Mouse (Mus musculus) neural tube, embryonic 12.5 days (tissue): ENCODE results near the gene Rsph14. TPM values are rescaled to one million over a fixed set of nuclear protein-coding genes. Genes with fewer than 3 reads are reported as not detected.

Source experiments
- ATAC-seq: fragments of 200-750 bp; cut with Nextera tagmentation; 2 replicates; pipeline ENCODE4 v1.8.0; 2017; ENCODE audit warnings: low read depth, mild to moderate bottlenecking, moderate TSS enrichment, moderate library complexity; ENCODE audit not compliant: low FRiP score
- H3K27ac ChIP-seq: fragments of 300-500 bp; sonication (generic); 2 replicates; pipeline ENCODE4 v1.5.1; 2016
- H3K27me3 ChIP-seq: fragments of 300-500 bp; sonication (generic); replicated peaks from 2 replicates; pipeline ENCODE4 v1.6.1; 2016; ENCODE audit warnings: mild to moderate bottlenecking
- H3K36me3 ChIP-seq: fragments of 300-500 bp; sonication (generic); 2 replicates; pipeline ENCODE4 v1.6.1; 2016; ENCODE audit warnings: mild to moderate bottlenecking
- H3K4me1 ChIP-seq: fragments of 300-500 bp; sonication (generic); 2 replicates; pipeline ENCODE4 v1.6.1; 2016
- H3K4me2 ChIP-seq: fragments of 300-500 bp; sonication (generic); replicated peaks from 2 replicates; pipeline ENCODE4 v1.6.1; 2016; ENCODE audit warnings: mild to moderate bottlenecking
- H3K4me3 ChIP-seq: fragments of 300-500 bp; sonication (generic); 2 replicates; pipeline ENCODE4 v1.5.1; 2016
- H3K9ac ChIP-seq: fragments of 300-500 bp; sonication (generic); 2 replicates; pipeline ENCODE4 v1.6.1; 2016; ENCODE audit warnings: mild to moderate bottlenecking
- H3K9me3 ChIP-seq: fragments of 300-500 bp; sonication (generic); 2 replicates; pipeline ENCODE4 v1.6.1; 2016; ENCODE audit warnings: mild to moderate bottlenecking
- WGBS: fragments of 180-500 bp; shearing (Covaris S2); methylation state at CpG from one replicate; pipeline ENCODE4 v1.1.7; 2016; 5-methylcytosine and 5-hydroxymethylcytosine counted together
- polyA plus RNA-seq: library from polyadenylated mRNA; unstranded; fragments of >200 nt; fragmentation: Nextera tagmentation; extraction: Ambion mirVana; gene quantifications from 2 replicates; pipeline ENCODE4 v1.2.1, GENCODE M21; 2016

Rsph14 gene
- polyA plus RNA-seq, 1 experiment from 2014 or later = not detected

- no peak overlapping the region for H3K4me3 ChIP-seq
- ATAC-seq = no peak
- 0 out of 2 replicates have a peak overlapping the region, but pooled peaks have one; percentile 3 for H3K9ac ChIP-seq
- H3K27me3 ChIP-seq = no peaks in the 10 kb centered on the region
- H3K4me1 ChIP-seq = peaks cover 8% of the 10 kb centered on the region; the same call in 1 of the 2 replicates
- H3K9me3 ChIP-seq = no peaks in the 10 kb centered on the region
- H3K27ac ChIP-seq = no peak overlapping the region
- peak overlapping the region; percentile 51 for H3K4me2 ChIP-seq
- 20% methylated on average over 21 of the region's 21 CpGs for WGBS
- no peaks in the 10 kb centered on the region for H3K36me3 ChIP-seq
Measured at GRCm38 (mm10) chr10:74925324-74925723, 107.1 kb downstream of the Rsph14 start.

GRCm38 (mm10) chr10:74924274-74924673 lies 108.1 kb downstream of the Rsph14 start:
- Histone ChIP-seq H3K4me3 (no peak overlapping the region), H3K27ac (no peak overlapping the region), H3K9ac (no peak overlapping the region), H3K4me2 (no peak overlapping the region), H3K4me1 (peaks cover 8% of the 10 kb centered on the region; the same call in 1 of the 2 replicates), H3K27me3 (no peaks in the 10 kb centered on the region), H3K36me3 (no peaks in the 10 kb centered on the region), H3K9me3 (no peaks in the 10 kb centered on the region)
- no peak for ATAC-seq
- 93% methylated on average over 14 of the region's 14 CpGs for WGBS

- Histone ChIP-seq H3K27me3 (no peaks in the 10 kb centered on the region), H3K9me3 (no peaks in the 10 kb centered on the region), H3K4me2 (no peak overlapping the region), H3K36me3 (no peaks in the 10 kb centered on the region), H3K4me3 (no peak overlapping the region), H3K27ac (no peak overlapping the region), H3K4me1 (peaks cover 8% of the 10 kb centered on the region; the same call in 1 of the 2 replicates), H3K9ac (no peak overlapping the region)
- ATAC-seq = peak; percentile 10; the same call in 1 of the 2 replicates
- 69% methylated on average over 6 of the region's 6 CpGs for WGBS
Measured at GRCm38 (mm10) chr10:74922763-74923162, 109.6 kb downstream of the Rsph14 start.

GRCm38 (mm10) chr10:74921614-74922013 lies 110.8 kb downstream of the Rsph14 start:
- H3K4me3 ChIP-seq = no peak overlapping the region
- no peak overlapping the region for H3K9ac ChIP-seq
- no peaks in the 10 kb centered on the region for H3K36me3 ChIP-seq
- ATAC-seq = no peak
- H3K27ac ChIP-seq = no peak overlapping the region
- no peaks in the 10 kb centered on the region for H3K27me3 ChIP-seq
- WGBS = 85% methylated on average over 11 of the region's 11 CpGs
- no peaks in the 10 kb centered on the region for H3K9me3 ChIP-seq
- H3K4me2 ChIP-seq = no peak overlapping the region
- peaks cover 8% of the 10 kb centered on the region; the same call in 1 of the 2 replicates for H3K4me1 ChIP-seq

- H3K4me2 ChIP-seq = no peak overlapping the region
- no peak overlapping the region for H3K27ac ChIP-seq
- H3K9me3 ChIP-seq = no peaks in the 10 kb centered on the region
- H3K27me3 ChIP-seq = no peaks in the 10 kb centered on the region
- peaks cover 8% of the 10 kb centered on the region; the same call in 1 of the 2 replicates for H3K4me1 ChIP-seq
- H3K36me3 ChIP-seq = no peaks in the 10 kb centered on the region
- H3K4me3 ChIP-seq = no peak overlapping the region
- WGBS = 51% methylated on average over 17 of the region's 17 CpGs
- 0 out of 2 replicates have a peak, but pooled peaks have one; percentile 38 for ATAC-seq
- H3K9ac ChIP-seq = no peak overlapping the region
Measured at GRCm38 (mm10) chr10:74920853-74921567, 111.4 kb downstream of the Rsph14 start.

- H3K9me3 ChIP-seq = no peaks in the 10 kb centered on the region
- no peak overlapping the region for H3K27ac ChIP-seq
- H3K4me2 ChIP-seq = no peak overlapping the region
- H3K9ac ChIP-seq = no peak overlapping the region
- H3K4me3 ChIP-seq = no peak overlapping the region
- 51% methylated on average over 5 of the region's 5 CpGs for WGBS
- no peak for ATAC-seq
- no peaks in the 10 kb centered on the region for H3K36me3 ChIP-seq
- no peaks in the 10 kb centered on the region for H3K27me3 ChIP-seq
- H3K4me1 ChIP-seq = 0 out of 2 replicates have a peak, but pooled peaks cover 3% of the 10 kb centered on the region
Measured at GRCm38 (mm10) chr10:74919277-74919676, 113.1 kb downstream of the Rsph14 start.

GRCm38 (mm10) chr10:74908431-74908830 lies 124.0 kb downstream of the Rsph14 start:
- H3K4me2 ChIP-seq = no peak overlapping the region
- no peak overlapping the region for H3K4me3 ChIP-seq
- ATAC-seq = no peak
- no peaks in the 10 kb centered on the region for H3K27me3 ChIP-seq
- no peak overlapping the region for H3K9ac ChIP-seq
- no peaks in the 10 kb centered on the region for H3K36me3 ChIP-seq
- no peaks in the 10 kb centered on the region for H3K4me1 ChIP-seq
- H3K27ac ChIP-seq = no peak overlapping the region
- H3K9me3 ChIP-seq = no peaks in the 10 kb centered on the region
- WGBS = 82% methylated on average over 2 of the region's 2 CpGs

Other genes with a start within 250 kb of the Rsph14 start
- 26.6 and 33.9 TPM in 2 replicates for gene Gnaz, start 65.4 kb downstream of the Rsph14 start, polyA plus RNA-seq
- 8.9 and 10.6 TPM in 2 replicates for gene Rab36, start 4.5 kb upstream of the Rsph14 start, polyA plus RNA-seq
- gene Bcr, start 28.0 kb upstream of the Rsph14 start, polyA plus RNA-seq = 11.5 and 13.6 TPM in 2 replicates
- gene Specc1l, start 179.5 kb upstream of the Rsph14 start, polyA plus RNA-seq = 40.0 and 43.2 TPM in 2 replicates